Mouse (Mus musculus): ENCODE data around the gene Agpat4. TPM values are rescaled to one million over a fixed set of nuclear protein-coding genes. Genes with fewer than 3 reads are reported as not detected.

Agpat4 gene
- polyA plus RNA-seq, 2 experiments: 22.1 to 23.7 TPM

DNA sequence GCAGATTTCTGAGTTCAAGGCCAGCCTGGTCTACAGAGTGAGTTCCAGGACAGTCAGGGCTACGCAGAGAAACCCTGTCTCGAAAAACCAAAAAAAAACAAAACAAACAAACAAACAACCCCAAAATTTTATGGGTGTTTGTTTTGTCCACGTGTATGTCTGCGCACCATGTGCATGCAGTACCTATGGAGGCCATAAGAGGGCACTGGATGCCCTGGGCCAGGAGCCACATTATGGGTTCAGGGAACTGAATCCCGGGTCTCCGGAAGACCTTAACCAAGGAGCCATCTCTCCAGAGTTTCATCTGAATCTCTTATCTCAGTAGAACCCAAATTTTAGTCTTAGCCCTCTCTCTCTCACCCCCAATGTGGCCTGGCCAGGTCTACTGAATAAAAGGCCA lies 14.7 kb upstream of the Agpat4 start:
- Histone ChIP-seq H3K4me1 (ENCODE audit: control insufficient read depth, insufficient read depth, low read length) (no peaks in the 10 kb centered on the region), H3K36me3 (ENCODE audit: control insufficient read depth, insufficient read depth, low read length) (no peaks in the 10 kb centered on the region), H3K27me3 (ENCODE audit: control insufficient read depth, insufficient read depth, low read length) (no peaks in the 10 kb centered on the region), H3K9me3 (ENCODE audit: control insufficient read depth, low read length) (no peaks in the 10 kb centered on the region), H3K4me2 (replicated peaks; ENCODE audit: low read depth, low read length, severe bottlenecking) (no peak overlapping the region), H3K27ac (replicated peaks; ENCODE audit: low read depth, low read length) (no peak overlapping the region), H3K9ac (ENCODE audit: low read depth, low read length, severe bottlenecking) (no peak overlapping the region), H3K4me3 (replicated peaks; ENCODE audit: low read length) (no peak overlapping the region)
- DNase-seq (ENCODE audit: low spot score) (no peak), ATAC-seq (ENCODE audit: low FRiP score, low read depth) (no peak)
- WGBS: 82% methylated on average over 6 of the region's 6 CpGs
- TF ChIP-seq POLR2A (IDR thresholded peaks at IDR 0.05; ENCODE audit: borderline replicate concordance, extremely low read depth, insufficient read depth, insufficient read length): no peak

DNA sequence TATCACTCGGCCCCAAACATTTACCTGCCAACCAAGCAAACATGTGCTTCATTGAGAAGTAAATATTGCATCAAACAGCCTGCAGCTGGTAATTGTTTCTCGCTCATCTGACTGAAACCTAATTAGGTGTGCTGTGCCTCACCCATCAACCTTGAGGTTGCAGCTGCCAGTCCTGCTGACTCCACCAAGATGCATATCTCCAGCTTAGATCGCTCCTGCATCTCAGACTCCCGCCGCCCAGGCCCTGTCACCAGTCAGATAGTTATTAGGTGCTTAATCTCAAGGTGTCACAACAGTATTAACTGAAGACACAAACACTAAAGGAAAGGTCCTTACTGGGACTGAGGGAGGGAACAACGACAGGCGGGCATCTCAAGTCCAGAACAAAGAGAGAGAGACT lies 14.3 kb upstream of the Agpat4 start:
- Histone ChIP-seq H3K27ac (replicated peaks; ENCODE audit: low read depth, low read length) (no peak overlapping the region), H3K9ac (ENCODE audit: low read depth, low read length, severe bottlenecking) (no peak overlapping the region), H3K27me3 (ENCODE audit: control insufficient read depth, insufficient read depth, low read length) (no peaks in the 10 kb centered on the region), H3K4me3 (replicated peaks; ENCODE audit: low read length) (no peak overlapping the region), H3K9me3 (ENCODE audit: control insufficient read depth, low read length) (no peaks in the 10 kb centered on the region), H3K4me1 (ENCODE audit: control insufficient read depth, insufficient read depth, low read length) (no peaks in the 10 kb centered on the region), H3K4me2 (replicated peaks; ENCODE audit: low read depth, low read length, severe bottlenecking) (no peak overlapping the region), H3K36me3 (ENCODE audit: control insufficient read depth, insufficient read depth, low read length) (no peaks in the 10 kb centered on the region)
- DNase-seq (ENCODE audit: low spot score) (no peak), ATAC-seq (ENCODE audit: low FRiP score, low read depth) (no peak)
- 80% methylated on average over 7 of the region's 7 CpGs for WGBS
- no peak for TF ChIP-seq POLR2A (IDR thresholded peaks at IDR 0.05; ENCODE audit: borderline replicate concordance, extremely low read depth, insufficient read depth, insufficient read length)

DNA sequence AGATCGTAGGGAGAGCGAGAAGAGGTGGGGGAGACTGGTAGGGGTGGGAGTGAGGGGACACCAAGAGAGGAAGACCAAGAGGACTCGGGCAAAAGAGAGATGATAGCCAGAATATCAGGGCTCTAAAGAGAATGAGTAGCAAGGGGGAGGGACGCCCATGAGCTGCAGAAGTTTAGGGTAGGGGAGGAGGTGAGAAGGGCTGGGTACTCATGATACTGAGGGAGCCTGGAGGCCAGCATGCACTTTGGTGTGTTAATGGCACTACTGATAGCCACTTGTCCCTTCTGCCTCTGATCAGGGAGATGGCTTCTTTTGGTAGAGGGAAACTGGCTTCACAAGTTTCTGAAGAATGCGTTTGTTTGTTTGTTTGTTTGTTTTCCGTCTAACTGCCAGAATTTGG lies 13.8 kb upstream of the Agpat4 start:
- no peaks in the 10 kb centered on the region for H3K27me3 ChIP-seq (ENCODE audit: control insufficient read depth, insufficient read depth, low read length)
- H3K27ac ChIP-seq (replicated peaks; ENCODE audit: low read depth, low read length): no peak overlapping the region
- H3K9ac ChIP-seq (ENCODE audit: low read depth, low read length, severe bottlenecking): no peak overlapping the region
- no peak overlapping the region for H3K4me2 ChIP-seq (replicated peaks; ENCODE audit: low read depth, low read length, severe bottlenecking)
- no peak for ATAC-seq (ENCODE audit: low FRiP score, low read depth)
- WGBS: 87% methylated on average over 6 of the region's 6 CpGs
- no peaks in the 10 kb centered on the region for H3K4me1 ChIP-seq (ENCODE audit: control insufficient read depth, insufficient read depth, low read length)
- no peak for DNase-seq (ENCODE audit: low spot score)
- H3K9me3 ChIP-seq (ENCODE audit: control insufficient read depth, low read length): no peaks in the 10 kb centered on the region
- H3K4me3 ChIP-seq (replicated peaks; ENCODE audit: low read length): no peak overlapping the region
- no peak for TF ChIP-seq POLR2A (IDR thresholded peaks at IDR 0.05; ENCODE audit: borderline replicate concordance, extremely low read depth, insufficient read depth, insufficient read length)
- H3K36me3 ChIP-seq (ENCODE audit: control insufficient read depth, insufficient read depth, low read length): no peaks in the 10 kb centered on the region

GRCm38 (mm10) chr17:12106255-12106654 lies 12.2 kb upstream of the Agpat4 start:
- DNase-seq (ENCODE audit: low spot score): no peak
- Histone ChIP-seq H3K27ac (replicated peaks; ENCODE audit: low read depth, low read length) (no peak overlapping the region), H3K4me3 (replicated peaks; ENCODE audit: low read length) (no peak overlapping the region), H3K27me3 (ENCODE audit: control insufficient read depth, insufficient read depth, low read length) (no peaks in the 10 kb centered on the region), H3K4me2 (replicated peaks; ENCODE audit: low read depth, low read length, severe bottlenecking) (no peak overlapping the region), H3K9me3 (ENCODE audit: control insufficient read depth, low read length) (no peaks in the 10 kb centered on the region), H3K4me1 (ENCODE audit: control insufficient read depth, insufficient read depth, low read length) (no peaks in the 10 kb centered on the region), H3K9ac (ENCODE audit: low read depth, low read length, severe bottlenecking) (no peak overlapping the region), H3K36me3 (ENCODE audit: control insufficient read depth, insufficient read depth, low read length) (no peaks in the 10 kb centered on the region)
- 48% methylated on average over 4 of the region's 4 CpGs for WGBS
- no peak for ATAC-seq (ENCODE audit: low FRiP score, low read depth)
- TF ChIP-seq POLR2A (IDR thresholded peaks at IDR 0.05; ENCODE audit: borderline replicate concordance, extremely low read depth, insufficient read depth, insufficient read length): no peak

- Histone ChIP-seq H3K27ac (replicated peaks; ENCODE audit: low read depth, low read length) (no peak overlapping the region), H3K36me3 (ENCODE audit: control insufficient read depth, insufficient read depth, low read length) (no peaks in the 10 kb centered on the region), H3K27me3 (ENCODE audit: control insufficient read depth, insufficient read depth, low read length) (no peaks in the 10 kb centered on the region), H3K4me1 (ENCODE audit: control insufficient read depth, insufficient read depth, low read length) (peaks cover 5% of the 10 kb centered on the region; the same call in 1 of the 2 replicates), H3K9me3 (ENCODE audit: control insufficient read depth, low read length) (no peaks in the 10 kb centered on the region), H3K4me2 (replicated peaks; ENCODE audit: low read depth, low read length, severe bottlenecking) (no peak overlapping the region), H3K4me3 (replicated peaks; ENCODE audit: low read length) (no peak overlapping the region), H3K9ac (ENCODE audit: low read depth, low read length, severe bottlenecking) (no peak overlapping the region)
- DNase-seq (ENCODE audit: low spot score): no peak
- no peak for ATAC-seq (ENCODE audit: low FRiP score, low read depth)
- 87% methylated on average over 6 of the region's 6 CpGs for WGBS
- TF ChIP-seq POLR2A (IDR thresholded peaks at IDR 0.05; ENCODE audit: borderline replicate concordance, extremely low read depth, insufficient read depth, insufficient read length): no peak
These were observed 4.9 kb upstream of the Agpat4 start for GRCm38 (mm10) chr17:12113626-12114025.

DNA sequence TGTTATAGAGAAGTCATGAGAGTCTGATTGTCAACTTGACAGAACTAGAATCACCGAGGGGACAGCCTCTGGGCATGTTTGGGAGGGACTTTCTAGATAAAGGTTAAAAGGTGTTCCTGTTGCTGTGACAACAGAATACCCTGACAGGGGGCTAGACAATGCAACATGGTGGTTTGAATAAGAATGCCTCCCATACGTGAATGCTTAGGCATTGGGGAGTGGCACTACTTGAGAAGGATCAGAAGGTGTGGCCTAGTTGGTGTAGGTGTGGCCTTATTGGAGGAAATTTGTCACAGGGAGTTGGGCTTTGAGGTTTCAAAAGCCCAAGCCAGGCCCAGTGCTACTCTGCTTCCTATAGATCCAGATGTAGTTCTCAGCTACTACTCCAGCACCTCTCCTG lies 3.4 kb upstream of the Agpat4 start:
- H3K4me1 ChIP-seq (ENCODE audit: control insufficient read depth, insufficient read depth, low read length): peaks cover 6% of the 10 kb centered on the region
- H3K4me2 ChIP-seq (replicated peaks; ENCODE audit: low read depth, low read length, severe bottlenecking): no peak overlapping the region
- H3K4me3 ChIP-seq (replicated peaks; ENCODE audit: low read length): no peak overlapping the region
- H3K27ac ChIP-seq (replicated peaks; ENCODE audit: low read depth, low read length): no peak overlapping the region
- H3K36me3 ChIP-seq (ENCODE audit: control insufficient read depth, insufficient read depth, low read length): no peaks in the 10 kb centered on the region
- TF ChIP-seq POLR2A (IDR thresholded peaks at IDR 0.05; ENCODE audit: borderline replicate concordance, extremely low read depth, insufficient read depth, insufficient read length): no peak
- H3K9ac ChIP-seq (ENCODE audit: low read depth, low read length, severe bottlenecking): no peak overlapping the region
- WGBS: 71% methylated on average over 2 of the region's 2 CpGs
- DNase-seq (ENCODE audit: low spot score): no peak
- ATAC-seq (ENCODE audit: low FRiP score, low read depth): no peak
- H3K27me3 ChIP-seq (ENCODE audit: control insufficient read depth, insufficient read depth, low read length): no peaks in the 10 kb centered on the region
- no peaks in the 10 kb centered on the region for H3K9me3 ChIP-seq (ENCODE audit: control insufficient read depth, low read length)

Measured in limb, embryonic 14.5 days (tissue).